Mouse (Mus musculus): ENCODE results near the gene Myo1e.

- no peak for TF ChIP-seq POLR2A (IDR thresholded peaks at IDR 0.05; ENCODE audit: borderline replicate concordance, extremely low read depth, low read depth, low read length)
- no peak for TF ChIP-seq CTCF (IDR thresholded peaks at IDR 0.05; ENCODE audit: insufficient read depth, low read length)
Observed at GRCm38 (mm10) chr9:70238391-70238790, 31.2 kb downstream of the Myo1e start.
